Mouse (Mus musculus) hindbrain, postnatal 0 days (tissue): Measurements from ENCODE around the gene Klk7. TPM values are rescaled to one million over a fixed set of nuclear protein-coding genes. Genes with fewer than 3 reads are reported as not detected.
A peak's percentile ranks its signal among the peaks of the same experiment; 100 is the strongest.

Experiments used
- ATAC-seq: fragments of 200-750 bp; cut with Nextera tagmentation; 2 replicates; pipeline ENCODE4 v1.8.0; 2017; ENCODE audit warnings: mild to moderate bottlenecking, moderate TSS enrichment, moderate library complexity
- DNase-seq: peaks from one replicate; pipeline ENCODE4 v3.0.0-alpha.2; 2015; ENCODE audit warnings: low spot score
- H3K27ac ChIP-seq: fragments of 300-500 bp; sonication (generic); 2 replicates; pipeline ENCODE4 v1.5.1; 2014; ENCODE audit warnings: mild to moderate bottlenecking
- H3K27me3 ChIP-seq: fragments of 300-500 bp; sonication (generic); 2 replicates; pipeline ENCODE4 v1.6.1; 2014; ENCODE audit warnings: low read length, mixed read lengths; ENCODE audit not compliant: insufficient read depth
- H3K36me3 ChIP-seq: fragments of 300-500 bp; sonication (generic); 2 replicates; pipeline ENCODE4 v1.6.1; 2014; ENCODE audit warnings: low read length, mixed read lengths; ENCODE audit not compliant: insufficient read depth
- H3K4me1 ChIP-seq: fragments of 300-500 bp; sonication (generic); 2 replicates; pipeline ENCODE4 v1.6.1; 2014; ENCODE audit warnings: antibody characterized with exemption, low read length, mixed read lengths; ENCODE audit not compliant: insufficient read depth
- H3K4me2 ChIP-seq: fragments of 300-500 bp; sonication (generic); 2 replicates; pipeline ENCODE4 v1.6.1; 2014; ENCODE audit warnings: low read depth, mild to moderate bottlenecking, low read length, moderate library complexity, mixed read lengths
- H3K4me3 ChIP-seq: fragments of 300-500 bp; sonication (generic); 2 replicates; pipeline ENCODE4 v1.5.1; 2014; ENCODE audit warnings: low read length
- H3K9ac ChIP-seq: fragments of 300-500 bp; sonication (generic); replicated peaks from 2 replicates; pipeline ENCODE4 v1.6.1; 2014; ENCODE audit warnings: mild to moderate bottlenecking, low read length, moderate library complexity, mixed read lengths
- H3K9me3 ChIP-seq: fragments of 300-500 bp; sonication (generic); 2 replicates; pipeline ENCODE4 v1.6.1; 2016; ENCODE audit warnings: low read length, mixed read lengths
- CTCF ChIP-seq: IDR thresholded peaks from 2 replicates; pipeline ENCODE4 v1.5.1; 2016; ENCODE audit warnings: antibody characterized with exemption, control low read depth, low read depth
- WGBS: fragments of 180-500 bp; shearing (Covaris S2); extraction: QIAGEN DNeasy Blood & Tissue Kit; methylation state at CpG from one replicate; pipeline ENCODE4 v1.1.7; 2014; 5-methylcytosine and 5-hydroxymethylcytosine counted together
- polyA plus RNA-seq: library from polyadenylated mRNA; unstranded; fragments of >200 nt; fragmentation: Nextera tagmentation; extraction: Ambion mirVana; gene quantifications from 2 replicates; pipeline ENCODE4 v1.2.1, GENCODE M21; 2015
- total RNA-seq: library from RNA; depleted of rRNA; stranded (reverse); fragments of >200 nt; gene quantifications from 2 replicates; pipeline ENCODE4 v1.2.3, GENCODE M21; 2014; rRNA removed

Klk7 gene
- total and polyA plus RNA-seq, 2 experiments from 2014 or later, result 0.19 TPM; not detected in 1

GRCm38 (mm10) chr7:43843801-43844200 lies 32.7 kb downstream of the Klk7 start:
- TF ChIP-seq CTCF, result no peak
- DNase-seq (no peak), ATAC-seq (no peak)
- no peaks in the 10 kb centered on the region for H3K36me3 ChIP-seq
- no peak overlapping the region for H3K4me2 ChIP-seq
- no peaks in the 10 kb centered on the region for H3K4me1 ChIP-seq
- WGBS, result 93% methylated on average over 4 of the region's 4 CpGs
- H3K4me3 ChIP-seq, result no peak overlapping the region
- no peaks in the 10 kb centered on the region for H3K27me3 ChIP-seq
- no peaks in the 10 kb centered on the region for H3K9me3 ChIP-seq
- H3K9ac ChIP-seq, result no peak overlapping the region
- H3K27ac ChIP-seq, result no peak overlapping the region

DNA sequence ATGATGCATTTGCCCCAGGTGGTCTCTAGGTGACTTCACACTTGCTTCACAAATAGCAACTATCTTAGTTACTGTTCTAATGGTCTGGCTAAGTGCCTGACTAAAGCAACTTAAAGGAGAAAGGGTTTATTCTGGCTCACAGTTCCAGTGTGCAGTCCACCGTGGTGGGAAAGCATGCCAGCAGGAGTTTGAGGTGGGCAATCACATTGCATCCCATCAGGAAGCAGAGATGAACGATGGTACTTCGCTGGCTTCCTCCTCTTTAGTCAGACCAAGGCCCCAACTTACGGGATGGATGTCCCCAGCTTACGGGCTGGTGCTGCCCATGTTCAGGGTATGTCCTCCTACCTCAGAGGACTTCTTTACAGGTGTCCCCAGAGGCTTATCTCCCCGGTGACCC lies 40.5 kb downstream of the Klk7 start:
- no peaks in the 10 kb centered on the region for H3K27me3 ChIP-seq
- no peak overlapping the region for H3K9ac ChIP-seq

DNA sequence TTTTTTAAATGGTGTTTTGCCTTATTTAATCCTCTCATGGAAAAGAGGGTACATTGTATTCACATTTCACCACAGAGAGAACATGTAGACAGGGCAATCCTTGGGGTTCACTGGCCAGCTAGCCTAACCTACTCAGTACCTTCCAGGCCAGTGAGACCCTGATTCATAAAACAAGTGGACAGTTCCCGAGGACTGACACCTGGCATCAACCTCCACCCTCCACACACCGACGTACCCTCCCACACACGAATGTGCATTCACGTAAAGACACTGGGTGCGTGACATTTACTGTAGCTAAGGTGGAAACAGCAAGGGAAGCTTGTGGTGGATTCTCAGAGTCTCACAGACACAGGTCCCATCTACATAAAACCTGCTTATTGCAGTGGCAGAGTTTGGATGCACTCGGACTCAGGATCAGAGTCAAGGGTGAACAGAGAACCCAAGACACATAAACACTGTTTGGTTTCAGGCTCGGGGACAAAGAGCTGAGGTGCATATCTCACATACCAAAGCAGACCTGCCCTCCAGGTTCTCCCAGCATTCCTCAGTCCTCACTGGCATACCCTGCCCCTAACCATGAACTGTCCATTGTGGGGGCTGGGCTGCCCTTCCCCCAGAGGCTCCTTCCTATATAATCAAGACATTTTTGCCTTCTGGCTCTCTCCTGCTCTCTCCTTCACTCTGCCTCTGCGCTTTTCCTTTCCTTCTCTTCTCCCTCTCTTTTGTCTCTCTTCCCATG lies 43.7 kb downstream of the Klk7 start:
- Histone ChIP-seq H3K4me1 (no peaks in the 10 kb centered on the region), H3K27ac (no peak overlapping the region), H3K27me3 (no peaks in the 10 kb centered on the region), H3K9me3 (no peaks in the 10 kb centered on the region), H3K4me3 (no peak overlapping the region), H3K4me2 (no peak overlapping the region), H3K9ac (no peak overlapping the region), H3K36me3 (no peaks in the 10 kb centered on the region)
- TF ChIP-seq CTCF, result no peak
- WGBS, result 87% methylated on average over 9 of the region's 9 CpGs
- ATAC-seq, result no peak
- DNase-seq, result no peak

More for the DNA sequence above, 40.5 kb downstream of the Klk7 start:
- Histone ChIP-seq H3K4me1 (no peaks in the 10 kb centered on the region), H3K4me3 (no peak overlapping the region), H3K4me2 (no peak overlapping the region), H3K9me3 (no peaks in the 10 kb centered on the region), H3K27ac (no peak overlapping the region), H3K36me3 (no peaks in the 10 kb centered on the region)
- ATAC-seq (no peak), DNase-seq (no peak)
- 89% methylated on average over 6 of the region's 6 CpGs for WGBS
- no peak for TF ChIP-seq CTCF

- no peak overlapping the region for H3K27ac ChIP-seq
- no peaks in the 10 kb centered on the region for H3K36me3 ChIP-seq
- DNase-seq (no peak), ATAC-seq (no peak)
- no peak for TF ChIP-seq CTCF
- WGBS, result 79% methylated on average over 3 of the region's 3 CpGs
- no peak overlapping the region for H3K9ac ChIP-seq
- H3K27me3 ChIP-seq, result no peaks in the 10 kb centered on the region
- no peak overlapping the region for H3K4me3 ChIP-seq
- H3K4me2 ChIP-seq, result no peak overlapping the region
- H3K4me1 ChIP-seq, result no peaks in the 10 kb centered on the region
- H3K9me3 ChIP-seq, result no peaks in the 10 kb centered on the region
These were observed 44.6 kb downstream of the Klk7 start for GRCm38 (mm10) chr7:43855709-43856108.

DNA sequence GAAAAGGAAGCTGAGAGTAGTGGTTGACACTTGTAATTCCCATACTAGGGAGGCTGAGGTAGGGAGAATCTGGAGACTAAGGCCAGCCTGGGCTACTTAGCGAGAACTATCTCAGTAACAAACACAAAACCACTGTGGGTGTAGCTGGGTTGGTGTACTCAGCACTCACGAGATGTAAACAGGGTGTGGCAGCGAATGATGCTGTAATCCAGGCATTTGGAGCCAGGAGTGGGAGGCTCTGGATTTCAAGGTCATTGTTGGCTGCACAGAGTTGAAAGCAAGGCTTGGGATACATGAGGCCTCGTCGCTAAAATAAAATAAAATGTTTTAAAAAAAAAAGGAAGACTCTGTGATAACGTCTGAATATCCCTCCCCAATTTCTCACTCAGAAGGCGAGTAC lies 45.2 kb downstream of the Klk7 start:
- Histone ChIP-seq H3K36me3 (no peaks in the 10 kb centered on the region), H3K9me3 (no peaks in the 10 kb centered on the region), H3K9ac (no peak overlapping the region), H3K27ac (no peak overlapping the region), H3K27me3 (no peaks in the 10 kb centered on the region), H3K4me2 (no peak overlapping the region), H3K4me3 (no peak overlapping the region), H3K4me1 (no peaks in the 10 kb centered on the region)
- WGBS, result 84% methylated on average over 7 of the region's 7 CpGs
- ATAC-seq (no peak), DNase-seq (no peak)
- TF ChIP-seq CTCF, result no peak

DNA sequence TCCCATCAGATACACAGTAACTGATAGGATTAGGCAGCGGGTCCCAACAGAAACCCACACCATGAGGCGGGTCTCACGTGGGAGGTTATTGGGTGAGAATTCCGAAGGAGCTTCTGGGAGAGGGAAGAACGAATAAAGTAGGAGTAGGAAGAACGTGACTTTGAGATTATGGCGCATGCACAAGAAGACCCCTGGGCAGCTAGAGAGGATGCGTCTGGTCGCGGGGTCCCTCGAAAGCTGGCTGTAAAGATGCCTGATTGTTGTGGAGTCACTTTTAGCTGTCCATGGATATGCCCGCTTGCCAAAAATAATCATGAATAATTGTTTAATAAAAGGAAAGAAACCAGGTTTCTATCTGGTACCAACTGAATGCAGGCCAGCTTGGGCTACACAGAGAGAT lies 46.4 kb downstream of the Klk7 start:
- no peak overlapping the region for H3K4me2 ChIP-seq
- TF ChIP-seq CTCF, result no peak
- H3K36me3 ChIP-seq, result no peaks in the 10 kb centered on the region
- no peaks in the 10 kb centered on the region for H3K9me3 ChIP-seq
- no peaks in the 10 kb centered on the region for H3K4me1 ChIP-seq
- no peak overlapping the region for H3K4me3 ChIP-seq
- H3K9ac ChIP-seq, result no peak overlapping the region
- DNase-seq, result no peak
- H3K27ac ChIP-seq, result no peak overlapping the region
- WGBS, result 91% methylated on average over 12 of the region's 12 CpGs
- H3K27me3 ChIP-seq, result no peaks in the 10 kb centered on the region
- ATAC-seq, result no peak

DNA sequence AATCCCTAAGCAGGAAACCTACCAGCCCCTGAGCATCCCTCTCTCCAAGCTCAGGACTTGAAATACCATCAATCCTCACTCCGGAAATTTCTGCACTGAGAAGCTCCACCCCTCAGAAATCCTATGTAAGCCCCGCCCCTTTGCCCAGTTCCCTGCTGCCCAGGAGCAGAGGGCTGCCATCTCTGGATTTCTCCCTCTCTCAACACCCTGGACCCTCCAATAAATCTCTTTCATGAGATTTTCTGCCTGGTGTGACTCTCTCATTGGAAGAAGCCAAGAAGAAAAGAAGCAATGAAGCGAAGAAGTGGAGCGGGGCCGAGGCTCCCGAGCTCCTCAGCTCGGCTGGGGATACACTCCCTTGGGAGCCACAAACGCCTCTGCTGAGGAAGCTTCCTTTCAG lies 49.3 kb downstream of the Klk7 start:
- DNase-seq (no peak), ATAC-seq (0 out of 2 replicates have a peak, but pooled peaks have one; percentile 27)
- no peaks in the 10 kb centered on the region for H3K9me3 ChIP-seq
- H3K4me2 ChIP-seq, result no peak overlapping the region
- H3K36me3 ChIP-seq, result no peaks in the 10 kb centered on the region
- H3K4me1 ChIP-seq, result no peaks in the 10 kb centered on the region
- no peak overlapping the region for H3K4me3 ChIP-seq
- TF ChIP-seq CTCF, result no peak
- H3K9ac ChIP-seq, result no peak overlapping the region
- 32% methylated on average over 8 of the region's 8 CpGs for WGBS
- no peaks in the 10 kb centered on the region for H3K27me3 ChIP-seq
- no peak overlapping the region for H3K27ac ChIP-seq

Other genes with a start within 250 kb of the Klk7 start
- gene Zfp658, start 249.0 kb upstream of the Klk7 start, total RNA-seq, result 8.0 and 8.3 TPM in 2 replicates
- 2.5 and 3.3 TPM in 2 replicates for gene Zfp658, start 249.0 kb upstream of the Klk7 start, polyA plus RNA-seq
- gene Zfp719, start 231.7 kb upstream of the Klk7 start, total RNA-seq, result 10.8 and 11.6 TPM in 2 replicates
- gene Zfp719, start 231.7 kb upstream of the Klk7 start, polyA plus RNA-seq, result 4.7 and 5.3 TPM in 2 replicates
- gene Zfp819, start 204.1 kb upstream of the Klk7 start, total RNA-seq, result 1.0 TPM in 1 of 2 replicates, not detected in the other
- 0.40 and 0.62 TPM in 2 replicates for gene Zfp819, start 204.1 kb upstream of the Klk7 start, polyA plus RNA-seq
- gene Ceacam18, start 176.6 kb upstream of the Klk7 start, total RNA-seq, result not detected in 2 replicates
- gene Ceacam18, start 176.6 kb upstream of the Klk7 start, polyA plus RNA-seq, result 0.08 TPM in 1 of 2 replicates, not detected in the other
- not detected in 2 replicates for gene Siglece, start 151.1 kb upstream of the Klk7 start, total RNA-seq
- gene Siglece, start 151.1 kb upstream of the Klk7 start, polyA plus RNA-seq, result 0.40 and 0.48 TPM in 2 replicates
- gene Ctu1, start 139.3 kb upstream of the Klk7 start, total RNA-seq, result 32.4 and 36.4 TPM in 2 replicates
- 14.5 and 14.7 TPM in 2 replicates for gene Ctu1, start 139.3 kb upstream of the Klk7 start, polyA plus RNA-seq
- gene Klk14, start 120.9 kb upstream of the Klk7 start, total RNA-seq, result not detected in 2 replicates
- gene Klk14, start 120.9 kb upstream of the Klk7 start, polyA plus RNA-seq, result not detected in 2 replicates
- not detected in 2 replicates for gene Klk13, start 98.7 kb upstream of the Klk7 start, total RNA-seq
- gene Klk13, start 98.7 kb upstream of the Klk7 start, polyA plus RNA-seq, result 0.10 and 0.32 TPM in 2 replicates
- not detected in 2 replicates for gene Klk12, start 42.4 kb upstream of the Klk7 start, total RNA-seq
- not detected in 2 replicates for gene Klk12, start 42.4 kb upstream of the Klk7 start, polyA plus RNA-seq
- not detected in 2 replicates for gene Klk11, start 36.7 kb upstream of the Klk7 start, total RNA-seq
- gene Klk11, start 36.7 kb upstream of the Klk7 start, polyA plus RNA-seq, result not detected in 2 replicates
- gene Klk10, start 30.3 kb upstream of the Klk7 start, total RNA-seq, result 0.25 TPM in 1 of 2 replicates, not detected in the other
- 0.14 and 0.30 TPM in 2 replicates for gene Klk10, start 30.3 kb upstream of the Klk7 start, polyA plus RNA-seq
- gene Klk9, start 19.4 kb upstream of the Klk7 start, total RNA-seq, result not detected in 2 replicates
- gene Klk9, start 19.4 kb upstream of the Klk7 start, polyA plus RNA-seq, result 0.20 TPM in 1 of 2 replicates, not detected in the other
- gene Klk8, start 13.7 kb upstream of the Klk7 start, total RNA-seq, result 9.5 and 11.3 TPM in 2 replicates
- gene Klk8, start 13.7 kb upstream of the Klk7 start, polyA plus RNA-seq, result 10.8 and 12.5 TPM in 2 replicates
- gene Klk6, start 13.2 kb downstream of the Klk7 start, total RNA-seq, result not detected in 2 replicates
- gene Klk6, start 13.2 kb downstream of the Klk7 start, polyA plus RNA-seq, result not detected in 2 replicates
- gene Klk5, start 30.7 kb downstream of the Klk7 start, total RNA-seq, result not detected in 2 replicates
- not detected in 2 replicates for gene Klk5, start 30.7 kb downstream of the Klk7 start, polyA plus RNA-seq
- gene Klk4, start 69.9 kb downstream of the Klk7 start, total RNA-seq, result 1.7 TPM in 2 replicates
- gene Klk4, start 69.9 kb downstream of the Klk7 start, polyA plus RNA-seq, result 2.7 and 3.1 TPM in 2 replicates
- gene Klk15, start 122.4 kb downstream of the Klk7 start, total RNA-seq, result not detected in 2 replicates
- gene Klk15, start 122.4 kb downstream of the Klk7 start, polyA plus RNA-seq, result not detected in 2 replicates
- gene Klk1b8, start 139.4 kb downstream of the Klk7 start, total RNA-seq, result not detected in 2 replicates
- gene Klk1b8, start 139.4 kb downstream of the Klk7 start, polyA plus RNA-seq, result 0.18 TPM in 1 of 2 replicates, not detected in the other
- gene Klk1b1, start 155.5 kb downstream of the Klk7 start, total RNA-seq, result not detected in 2 replicates
- gene Klk1b1, start 155.5 kb downstream of the Klk7 start, polyA plus RNA-seq, result not detected in 2 replicates
- gene Klk1b9, start 164.8 kb downstream of the Klk7 start, total RNA-seq, result not detected in 2 replicates
- gene Klk1b9, start 164.8 kb downstream of the Klk7 start, polyA plus RNA-seq, result not detected in 2 replicates
- gene Klk1b11, start 184.6 kb downstream of the Klk7 start, total RNA-seq, result not detected in 2 replicates
- gene Klk1b11, start 184.6 kb downstream of the Klk7 start, polyA plus RNA-seq, result not detected in 2 replicates
- gene Klk1b26, start 200.9 kb downstream of the Klk7 start, total RNA-seq, result 0.54 TPM in 1 of 2 replicates, not detected in the other
- not detected in 2 replicates for gene Klk1b26, start 200.9 kb downstream of the Klk7 start, polyA plus RNA-seq
- not detected in 2 replicates for gene Klk1b27, start 241.0 kb downstream of the Klk7 start, total RNA-seq
- gene Klk1b27, start 241.0 kb downstream of the Klk7 start, polyA plus RNA-seq, result 0.28 TPM in 1 of 2 replicates, not detected in the other